Mouse (Mus musculus): ENCODE measurements at regions not wholly inside any gene's neighbourhood (a gene's known extent, or its start where the extent isn't known, plus 50 kb on each side); places are given as distances from the start of the nearest gene placed in this dataset.

DNA sequence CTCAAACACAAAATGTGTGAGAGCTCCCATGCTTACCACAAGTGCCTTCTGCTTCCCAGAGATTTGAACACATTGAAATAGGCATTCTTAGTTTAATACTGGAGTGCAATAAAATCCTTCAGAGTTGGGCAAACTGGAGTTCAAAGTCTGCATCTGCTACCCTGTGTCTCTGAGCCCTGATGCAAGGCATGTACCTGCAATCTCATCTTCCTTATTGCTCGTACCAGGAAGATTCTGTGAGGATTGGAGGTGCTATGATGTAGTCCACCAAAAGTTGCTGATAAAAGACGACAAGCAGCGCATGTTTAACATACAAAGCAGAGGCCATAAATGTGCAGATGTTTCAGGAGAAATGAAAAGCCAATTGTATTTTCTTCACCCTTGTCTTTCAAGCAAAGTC lies 123.5 kb upstream of the Kitl start:
- Histone ChIP-seq H3K9ac (ENCODE audit: insufficient read depth, low read depth) (no peak overlapping the region), H3K9me3 (replicated peaks; ENCODE audit: low read length) (peaks cover 26% of the 10 kb centered on the region), H3K79me2 (replicated peaks; ENCODE audit: control insufficient read depth, extremely low read depth, insufficient read depth, poor library complexity, severe bottlenecking) (no peaks in the 10 kb centered on the region), H3K4me3 (replicated peaks in 1 of 3; ENCODE audit: low read depth in 2 of 3, low read length in 2 of 3, poor library complexity in 1 of 3) (no peak overlapping the region), H3K4me1 (ENCODE audit: control insufficient read depth in 1 of 2, insufficient read depth in 2 of 2) (no peaks in the 10 kb centered on the region), H3K27me3 (replicated peaks) (no peaks in the 10 kb centered on the region), H3K4me2 (ENCODE audit: insufficient read depth, low read depth, poor library complexity, severe bottlenecking) (no peak overlapping the region), H3K36me3 (replicated peaks in 1 of 2; ENCODE audit: control insufficient read depth in 1 of 2, insufficient read depth in 1 of 2, low read length in 1 of 2) (no peaks in the 10 kb centered on the region), H3K27ac (ENCODE audit: insufficient read depth, low read depth) (no peak overlapping the region)
- no peak for DNase-seq (ENCODE audit: extremely low read depth)
- TF ChIP-seq USF2 (conservative IDR thresholded peaks at IDR 0.05; ENCODE audit: low read depth, low read length) = no peak
- TF ChIP-seq MEF2A (IDR thresholded peaks at IDR 0.05; ENCODE audit: borderline replicate concordance, low read depth, low read length) = no peak
- TF ChIP-seq TBP (conservative IDR thresholded peaks at IDR 0.05; ENCODE audit: low read depth, low read length) = no peak
- no peak for TF ChIP-seq ZMIZ1 (IDR thresholded peaks at IDR 0.05; ENCODE audit: low read depth, low read length)
- no peak for TF ChIP-seq MYC (IDR thresholded peaks at IDR 0.05; ENCODE audit: low read depth, low read length)
- no peak for TF ChIP-seq ELF1 (IDR thresholded peaks at IDR 0.05; ENCODE audit: low read depth, low read length)
- TF ChIP-seq USF1 (IDR thresholded peaks at IDR 0.05; ENCODE audit: low read depth, low read length) = no peak
- no peak for TF ChIP-seq SIN3A (IDR thresholded peaks at IDR 0.05; ENCODE audit: low read length)
- no peak for TF ChIP-seq BHLHE40 (IDR thresholded peaks at IDR 0.05; ENCODE audit: low read depth, low read length)
- TF ChIP-seq RCOR1 (conservative IDR thresholded peaks at IDR 0.05; ENCODE audit: low read depth, low read length) = no peak
- no peak for TF ChIP-seq KAT2A (IDR thresholded peaks at IDR 0.05; ENCODE audit: insufficient replicate concordance, low read length)
- TF ChIP-seq PAX5 (IDR thresholded peaks at IDR 0.05; ENCODE audit: low read length) = no peak
- TF ChIP-seq SMC3 (IDR thresholded peaks at IDR 0.05; ENCODE audit: low read depth, low read length) = no peak
- no peak for TF ChIP-seq MAX (IDR thresholded peaks at IDR 0.05; ENCODE audit: low read length)
- TF ChIP-seq IRF4 (IDR thresholded peaks at IDR 0.05; ENCODE audit: low read depth, low read length) = no peak
- TF ChIP-seq CHD1 (IDR thresholded peaks at IDR 0.05; ENCODE audit: low read depth, low read length) = no peak
- no peak for TF ChIP-seq TCF12 (IDR thresholded peaks at IDR 0.05; ENCODE audit: low read depth, low read length)
- no peak for TF ChIP-seq MAFK (IDR thresholded peaks at IDR 0.05; ENCODE audit: insufficient replicate concordance, low read length)
- no peak for TF ChIP-seq ETS1 (conservative IDR thresholded peaks at IDR 0.05; ENCODE audit: low read depth, low read length)
- TF ChIP-seq ZC3H11A (IDR thresholded peaks at IDR 0.05; ENCODE audit: low read depth, low read length) = no peak
- in situ Hi-C loops (cut with MboI; ENCODE audit: low pct_ligation_motif_present, low pct_unique_long_range_greater_than_20kb, low sequenced_read_pairs) = no loop called here
- dilution Hi-C loops (cut with MboI; ENCODE audit: extremely low pct_ligation_motif_present, extremely low pct_unique_long_range_greater_than_20kb, low sequenced_read_pairs) = no loop called here

DNA sequence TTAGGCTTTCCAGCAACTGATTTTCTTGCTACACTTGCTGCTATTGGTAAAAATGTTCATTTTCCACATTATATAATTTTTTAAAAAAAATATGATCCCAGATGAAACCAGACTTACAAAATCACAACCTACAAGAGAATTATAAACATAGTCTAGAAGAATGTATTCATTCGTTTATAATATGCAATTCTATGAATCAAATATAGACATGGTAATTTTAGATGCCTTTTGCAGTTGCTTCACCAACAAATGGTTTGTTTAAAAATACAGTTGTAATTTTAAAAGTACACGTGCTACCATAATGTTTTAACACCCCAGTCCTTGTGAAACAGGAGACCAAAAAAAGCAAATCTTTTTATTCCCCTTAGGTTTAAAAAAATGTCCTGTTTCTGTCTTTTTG lies 122.4 kb upstream of the Csl start:
- dilution Hi-C loops (cut with MboI; ENCODE audit: extremely low pct_ligation_motif_present, extremely low pct_unique_long_range_greater_than_20kb, low sequenced_read_pairs) = no loop called here
- H3K27me3 ChIP-seq (replicated peaks) = no peaks in the 10 kb centered on the region
- H3K36me3 ChIP-seq (replicated peaks in 1 of 2; ENCODE audit: control insufficient read depth in 1 of 2, insufficient read depth in 1 of 2, low read length in 1 of 2) = no peaks in the 10 kb centered on the region
- H3K27ac ChIP-seq (ENCODE audit: insufficient read depth, low read depth) = no peak overlapping the region
- TF ChIP-seq JUN (IDR thresholded peaks at IDR 0.05; ENCODE audit: insufficient read depth, low read depth, low read length) (no peak), POLR2A (IDR thresholded peaks at IDR 0.05; ENCODE audit: low read depth, low read length) (no peak), USF1 (IDR thresholded peaks at IDR 0.05; ENCODE audit: low read depth, low read length) (no peak), RCOR1 (conservative IDR thresholded peaks at IDR 0.05; ENCODE audit: low read depth, low read length) (no peak), TCF12 (IDR thresholded peaks at IDR 0.05; ENCODE audit: low read depth, low read length) (no peak), ZC3H11A (IDR thresholded peaks at IDR 0.05; ENCODE audit: low read depth, low read length) (no peak)
- H3K4me2 ChIP-seq (ENCODE audit: insufficient read depth, low read depth, poor library complexity, severe bottlenecking) = no peak overlapping the region
- H3K9me3 ChIP-seq (replicated peaks; ENCODE audit: low read length) = peaks cover 36% of the 10 kb centered on the region
- no peaks in the 10 kb centered on the region for H3K4me1 ChIP-seq (ENCODE audit: control insufficient read depth in 1 of 2, insufficient read depth in 2 of 2)
- in situ Hi-C loops (cut with MboI; ENCODE audit: low pct_ligation_motif_present, low pct_unique_long_range_greater_than_20kb, low sequenced_read_pairs) = no loop called here
- no peak for DNase-seq (ENCODE audit: extremely low read depth)
- H3K79me2 ChIP-seq (replicated peaks; ENCODE audit: control insufficient read depth, extremely low read depth, insufficient read depth, poor library complexity, severe bottlenecking) = no peaks in the 10 kb centered on the region
- no peak overlapping the region for H3K4me3 ChIP-seq (replicated peaks in 1 of 3; ENCODE audit: low read depth in 2 of 3, low read length in 2 of 3, poor library complexity in 1 of 3)
- H3K9ac ChIP-seq (ENCODE audit: insufficient read depth, low read depth) = no peak overlapping the region

All from CH12.LX (cell line).